Mouse (Mus musculus): Measurements from ENCODE around the gene Hand1. TPM values are rescaled to one million over a fixed set of nuclear protein-coding genes. Genes with fewer than 3 reads are reported as not detected.
"Not testable (repeated sequence)": the region's sequence is repeated elsewhere in the genome, so short reads cannot be mapped to it uniquely, and the experiment has no call there.

Hand1 gene
- polyA plus RNA-seq, 1 experiment from 2014 or later, result 21.3 TPM

DNA sequence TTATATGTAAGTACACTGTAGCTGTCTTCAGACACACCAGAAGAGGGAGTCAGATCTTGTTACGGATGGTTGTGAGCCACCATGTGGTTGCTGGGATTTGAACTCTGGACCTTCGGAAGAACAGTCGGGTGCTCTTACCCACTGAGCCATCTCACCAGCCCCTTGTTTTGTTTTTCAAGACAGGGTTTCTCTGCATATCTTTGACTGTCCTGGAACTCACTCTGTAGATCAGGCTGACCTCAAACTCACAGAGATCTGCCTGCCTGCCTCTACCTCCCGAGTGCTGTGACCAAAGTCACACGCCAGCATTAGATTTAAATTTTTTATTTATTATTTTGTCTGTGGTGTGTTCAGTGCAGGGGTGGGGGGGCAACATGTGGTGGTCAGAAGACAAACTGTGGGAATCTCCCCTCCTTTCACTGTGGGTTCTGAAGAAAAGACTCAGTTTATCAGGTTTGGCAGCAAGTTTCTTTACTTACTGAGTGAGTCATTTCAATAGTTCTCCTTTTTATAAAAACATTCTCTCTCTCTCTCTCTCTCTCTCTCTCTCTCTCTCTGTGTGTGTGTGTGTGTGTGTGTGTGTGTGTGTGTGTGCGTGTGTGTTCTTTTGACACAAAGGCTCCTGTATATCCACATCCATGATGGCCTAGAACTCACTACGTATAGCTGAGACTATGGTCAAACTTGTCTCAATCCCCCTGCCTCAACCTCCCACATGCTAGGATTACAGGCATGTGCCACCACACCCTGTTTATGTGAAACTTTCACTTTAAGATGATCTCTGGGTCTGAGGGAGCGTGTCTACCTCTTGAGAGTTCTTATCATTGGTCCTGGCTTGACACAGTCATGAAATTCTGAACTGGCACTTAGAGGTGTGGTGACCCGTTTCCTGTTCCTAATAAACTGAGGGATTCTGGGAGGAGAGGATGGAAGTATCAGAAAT lies 14.1 kb upstream of the Hand1 start:
- 85% methylated on average over 9 of the region's 9 CpGs for WGBS
- H3K36me3 ChIP-seq (replicated peaks); H3K27ac ChIP-seq (replicated peaks); DNase-seq (ENCODE audit: low spot score); H3K4me1 ChIP-seq; H3K9me3 ChIP-seq; H3K4me3 ChIP-seq: not testable (repeated sequence)
- H3K27me3 ChIP-seq (replicated peaks; ENCODE audit: low read depth, poor library complexity, severe bottlenecking), result peaks cover 62% of the 10 kb centered on the region

DNA sequence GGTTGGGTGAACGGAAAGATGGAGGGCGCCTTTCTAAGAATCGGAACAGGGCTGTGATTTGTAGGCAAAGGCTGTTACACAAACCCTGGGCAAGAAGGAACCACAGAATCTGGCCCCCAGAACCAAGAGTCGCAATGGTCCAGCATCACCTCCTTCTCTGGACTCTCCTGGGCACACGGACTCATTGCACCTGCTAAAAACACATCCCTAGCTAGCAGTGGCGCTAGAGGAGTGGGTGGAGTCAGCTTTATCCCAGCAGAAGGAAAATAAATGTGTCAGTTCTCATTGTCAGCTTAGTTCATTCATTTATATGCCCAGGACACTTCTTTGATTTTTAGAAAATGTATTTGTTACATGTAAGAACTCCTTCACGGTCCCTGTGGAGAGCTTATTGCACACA lies 8.8 kb upstream of the Hand1 start:
- H3K36me3 ChIP-seq (replicated peaks), result no peaks in the 10 kb centered on the region
- 31% methylated on average over 7 of the region's 7 CpGs for WGBS
- peaks cover 9% of the 10 kb centered on the region for H3K4me1 ChIP-seq
- H3K9me3 ChIP-seq, result no peaks in the 10 kb centered on the region
- no peak overlapping the region for H3K27ac ChIP-seq (replicated peaks)
- DNase-seq (ENCODE audit: low spot score), result no peak
- peaks cover 76% of the 10 kb centered on the region for H3K27me3 ChIP-seq (replicated peaks; ENCODE audit: low read depth, poor library complexity, severe bottlenecking)
- H3K4me3 ChIP-seq, result no peak overlapping the region

DNA sequence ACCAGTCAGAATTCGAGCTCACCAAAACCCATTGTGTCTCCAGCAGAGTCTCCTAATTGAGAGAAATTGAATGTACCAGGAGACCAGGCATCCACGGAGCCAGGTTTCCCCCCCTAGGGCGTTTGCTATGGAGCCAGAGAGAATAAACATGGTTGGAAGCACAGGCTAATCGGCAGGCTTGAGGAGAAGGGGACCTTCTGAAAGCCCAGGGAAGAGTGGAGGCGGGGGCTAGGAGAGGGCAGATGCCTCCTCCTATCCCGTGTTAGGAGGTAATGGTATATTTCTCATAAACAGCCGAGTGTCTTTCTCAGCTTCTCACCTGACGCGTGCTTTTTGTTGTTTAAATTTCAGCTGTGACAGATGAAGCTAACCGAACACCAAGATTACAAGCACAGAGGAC lies 8.4 kb upstream of the Hand1 start:
- Histone ChIP-seq H3K36me3 (replicated peaks) (no peaks in the 10 kb centered on the region), H3K27ac (replicated peaks) (no peak overlapping the region), H3K27me3 (replicated peaks; ENCODE audit: low read depth, poor library complexity, severe bottlenecking) (peaks cover 80% of the 10 kb centered on the region), H3K4me1 (peaks cover 9% of the 10 kb centered on the region), H3K4me3 (no peak overlapping the region), H3K9me3 (no peaks in the 10 kb centered on the region)
- WGBS, result 12% methylated on average over 10 of the region's 10 CpGs
- DNase-seq (ENCODE audit: low spot score), result no peak

DNA sequence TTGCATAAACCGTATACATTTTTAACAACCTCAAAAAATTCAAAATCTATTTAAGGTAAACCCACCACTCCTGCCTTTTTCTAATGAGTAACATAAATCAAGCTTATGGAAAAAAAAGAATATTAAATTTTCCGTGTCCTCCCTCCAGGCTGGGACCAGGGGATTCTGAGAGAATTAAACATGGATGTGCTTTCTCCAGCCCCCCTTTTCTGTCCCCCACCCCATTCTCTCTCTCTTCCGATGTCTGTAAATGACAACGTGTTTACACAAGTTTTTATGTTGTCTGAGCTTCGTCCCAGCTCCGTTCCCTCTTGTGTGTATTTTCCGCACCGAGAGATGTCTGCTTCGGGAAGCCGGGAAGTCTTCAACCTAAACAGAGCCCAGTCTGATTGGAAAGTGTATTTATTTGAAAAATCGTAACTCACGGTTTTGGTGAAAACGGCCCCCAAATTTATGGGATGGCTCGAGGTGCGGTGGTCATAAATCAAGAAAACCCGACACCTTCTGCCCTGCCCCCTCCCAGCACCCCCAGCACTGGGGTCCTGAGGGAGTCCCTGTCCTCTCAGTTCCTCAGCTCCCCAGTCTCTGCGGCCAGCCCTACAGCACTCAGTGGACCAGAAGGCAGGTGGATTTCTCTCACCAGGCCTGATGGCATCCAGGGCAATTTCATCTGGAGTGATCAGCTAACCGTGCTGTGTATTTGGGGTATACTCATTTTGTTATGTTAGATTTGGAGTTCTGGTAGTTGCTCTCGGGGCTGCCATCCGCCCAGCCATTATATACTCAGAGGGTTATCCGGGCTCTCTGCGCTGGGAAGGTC lies 5.5 kb upstream of the Hand1 start:
- DNase-seq (ENCODE audit: low spot score), result peak; percentile 46
- no peak overlapping the region for H3K4me3 ChIP-seq
- 2% methylated on average over 22 of the region's 22 CpGs for WGBS

DNA sequence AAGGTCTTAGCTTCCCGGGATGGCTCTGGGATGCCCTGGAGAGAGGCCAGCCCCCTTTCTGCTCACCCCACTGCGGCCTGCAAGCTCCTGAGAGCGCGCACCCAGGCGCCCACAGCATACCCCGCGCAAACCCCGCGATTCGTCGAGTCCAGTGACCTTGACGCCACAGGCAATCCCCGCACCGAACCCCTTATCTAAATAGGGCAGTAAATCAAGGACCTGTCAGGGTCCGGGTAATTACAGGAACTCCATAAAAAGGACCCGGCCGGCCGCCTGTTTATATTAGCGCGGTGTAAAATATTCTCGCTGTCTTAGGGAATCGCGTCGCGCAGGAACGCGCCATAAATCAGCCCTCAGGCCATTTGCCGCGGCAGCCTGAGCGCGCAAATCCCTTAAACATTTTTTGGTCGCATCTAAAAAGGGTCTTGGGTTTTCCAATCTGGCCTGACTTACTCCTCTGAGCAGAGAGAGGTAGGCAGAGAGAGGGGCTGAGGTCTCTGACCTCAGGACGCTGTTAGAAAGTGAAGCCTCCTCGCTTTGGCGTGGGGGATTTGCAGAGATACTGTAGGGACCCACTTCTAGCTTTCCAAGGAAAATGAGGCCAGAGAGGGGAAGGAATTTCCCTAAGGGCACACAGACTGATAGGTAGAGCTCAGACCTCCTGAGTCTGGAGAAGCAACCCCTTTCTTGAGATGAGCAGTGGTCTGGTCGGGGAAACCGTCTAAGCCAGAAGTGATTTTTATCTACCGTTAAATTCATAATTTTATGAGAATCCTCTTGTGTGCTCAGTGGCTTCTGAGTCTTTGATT lies 4.5 kb upstream of the Hand1 start:
- WGBS, result under 1% methylated on average over 38 of the region's 38 CpGs
- Histone ChIP-seq H3K36me3 (replicated peaks) (no peaks in the 10 kb centered on the region), H3K4me3 (peak overlapping the region; percentile 2; the same call in 1 of the 2 replicates), H3K27ac (replicated peaks) (no peak overlapping the region), H3K4me1 (peaks cover 27% of the 10 kb centered on the region), H3K9me3 (no peaks in the 10 kb centered on the region), H3K27me3 (replicated peaks; ENCODE audit: low read depth, poor library complexity, severe bottlenecking) (peaks cover 100% of the 10 kb centered on the region)
- DNase-seq (ENCODE audit: low spot score), result peak; percentile 46

More for the DNA sequence above, 5.5 kb upstream of the Hand1 start:
- no peak overlapping the region for H3K27ac ChIP-seq (replicated peaks)
- peaks cover 17% of the 10 kb centered on the region for H3K4me1 ChIP-seq
- peaks cover 100% of the 10 kb centered on the region for H3K27me3 ChIP-seq (replicated peaks; ENCODE audit: low read depth, poor library complexity, severe bottlenecking)
- H3K36me3 ChIP-seq (replicated peaks), result no peaks in the 10 kb centered on the region
- no peaks in the 10 kb centered on the region for H3K9me3 ChIP-seq

DNA sequence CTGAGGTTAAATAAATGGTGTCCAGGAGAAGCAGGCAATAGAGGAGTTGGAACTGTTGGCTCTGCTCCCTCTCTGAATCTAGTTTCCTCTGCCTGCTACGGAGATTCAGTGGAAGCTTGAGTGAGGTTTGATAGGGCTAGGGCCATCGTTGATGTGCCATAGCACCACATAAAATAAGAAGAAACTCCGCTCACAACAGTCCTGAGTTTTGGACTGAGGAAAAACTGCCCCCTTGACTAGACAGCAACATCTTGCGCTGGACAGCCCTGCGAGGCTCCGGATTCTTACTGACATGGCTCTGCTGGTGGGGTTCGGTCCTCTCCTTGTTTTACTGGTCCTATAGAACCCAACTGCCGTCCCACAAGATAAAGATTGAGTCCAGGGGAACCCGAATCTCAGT lies 3.8 kb upstream of the Hand1 start:
- Histone ChIP-seq H3K4me1 (peaks cover 33% of the 10 kb centered on the region), H3K27ac (replicated peaks) (no peak overlapping the region), H3K27me3 (replicated peaks; ENCODE audit: low read depth, poor library complexity, severe bottlenecking) (peaks cover 100% of the 10 kb centered on the region), H3K4me3 (0 out of 2 replicates have a peak overlapping the region, but pooled peaks have one; percentile 2), H3K36me3 (replicated peaks) (no peaks in the 10 kb centered on the region), H3K9me3 (no peaks in the 10 kb centered on the region)
- DNase-seq (ENCODE audit: low spot score), result no peak
- WGBS, result 4% methylated on average over 9 of the region's 9 CpGs

DNA sequence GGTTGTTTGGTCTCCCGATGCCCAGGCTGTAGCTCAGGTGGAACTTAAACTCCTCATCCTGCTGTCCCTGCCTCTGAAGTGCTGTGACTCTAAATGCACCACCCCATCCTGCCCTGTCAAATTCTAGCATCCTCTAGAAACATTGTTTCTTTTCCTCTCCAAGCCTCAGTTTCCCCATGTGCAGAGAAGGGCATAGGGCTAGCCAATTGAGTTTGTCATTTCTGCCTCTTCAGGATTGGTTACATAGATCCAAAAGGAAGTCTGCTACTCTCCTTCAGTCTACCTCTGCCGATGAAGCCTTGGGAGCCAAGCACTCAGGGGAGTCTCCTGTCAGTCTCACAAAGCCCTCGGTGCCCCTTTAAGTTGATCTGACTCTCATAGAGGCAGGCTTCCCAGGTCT lies 3.3 kb upstream of the Hand1 start:
- Histone ChIP-seq H3K4me1 (peaks cover 37% of the 10 kb centered on the region), H3K27me3 (replicated peaks; ENCODE audit: low read depth, poor library complexity, severe bottlenecking) (peaks cover 100% of the 10 kb centered on the region), H3K27ac (replicated peaks) (no peak overlapping the region), H3K36me3 (replicated peaks) (no peaks in the 10 kb centered on the region), H3K4me3 (no peak overlapping the region), H3K9me3 (no peaks in the 10 kb centered on the region)
- 8% methylated on average over 3 of the region's 3 CpGs for WGBS
- DNase-seq (ENCODE audit: low spot score), result peak; percentile 35

DNA sequence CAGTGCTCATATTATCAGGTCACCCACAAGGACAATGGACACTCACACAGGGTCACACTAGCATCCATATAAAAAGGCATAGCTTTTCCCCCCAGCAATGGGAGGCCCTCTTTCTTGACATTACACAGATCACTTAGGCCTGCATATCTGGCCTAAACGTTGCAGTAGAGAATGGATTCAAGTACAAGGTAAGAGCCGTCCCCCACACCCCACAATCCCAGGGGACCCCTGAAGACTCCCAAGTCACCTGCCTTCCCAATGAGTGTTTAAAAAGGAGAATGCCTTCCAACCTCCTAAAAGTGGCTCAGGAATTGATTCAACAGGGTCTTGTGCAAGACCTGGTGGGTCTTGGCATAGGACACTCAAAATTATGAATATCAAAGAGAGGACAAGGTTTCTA lies 2.7 kb upstream of the Hand1 start:
- H3K27ac ChIP-seq (replicated peaks), result no peak overlapping the region
- 11% methylated on average over 2 of the region's 2 CpGs for WGBS
- peaks cover 37% of the 10 kb centered on the region for H3K4me1 ChIP-seq
- no peaks in the 10 kb centered on the region for H3K9me3 ChIP-seq
- no peak for DNase-seq (ENCODE audit: low spot score)
- peaks cover 100% of the 10 kb centered on the region for H3K27me3 ChIP-seq (replicated peaks; ENCODE audit: low read depth, poor library complexity, severe bottlenecking)
- H3K4me3 ChIP-seq, result no peak overlapping the region
- no peaks in the 10 kb centered on the region for H3K36me3 ChIP-seq (replicated peaks)

DNA sequence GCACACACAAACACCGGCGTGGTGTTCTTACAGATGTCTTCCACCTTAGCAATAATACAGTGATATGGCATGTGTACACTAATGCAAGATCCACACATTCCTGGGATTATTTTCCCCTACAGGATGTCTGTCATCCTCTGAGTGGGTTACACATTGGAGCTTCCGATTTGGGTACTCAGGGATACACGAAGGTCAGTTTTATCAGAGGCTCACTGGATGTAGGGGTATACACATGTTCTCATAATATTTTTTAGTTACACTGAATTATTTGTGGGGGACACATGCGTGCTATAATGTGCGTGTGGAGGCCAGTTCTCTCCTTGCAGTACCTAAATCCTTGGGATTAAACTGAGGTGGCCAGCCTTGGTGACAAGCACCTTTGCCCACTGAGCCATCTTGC lies 1.4 kb upstream of the Hand1 start:
- Histone ChIP-seq H3K27ac (replicated peaks) (no peak overlapping the region), H3K9me3 (no peaks in the 10 kb centered on the region), H3K4me1 (peaks cover 43% of the 10 kb centered on the region), H3K4me3 (peak overlapping the region; percentile 36), H3K36me3 (replicated peaks) (no peaks in the 10 kb centered on the region), H3K27me3 (replicated peaks; ENCODE audit: low read depth, poor library complexity, severe bottlenecking) (peaks cover 100% of the 10 kb centered on the region)
- no peak for DNase-seq (ENCODE audit: low spot score)
- WGBS, result 7% methylated on average over 6 of the region's 6 CpGs

DNA sequence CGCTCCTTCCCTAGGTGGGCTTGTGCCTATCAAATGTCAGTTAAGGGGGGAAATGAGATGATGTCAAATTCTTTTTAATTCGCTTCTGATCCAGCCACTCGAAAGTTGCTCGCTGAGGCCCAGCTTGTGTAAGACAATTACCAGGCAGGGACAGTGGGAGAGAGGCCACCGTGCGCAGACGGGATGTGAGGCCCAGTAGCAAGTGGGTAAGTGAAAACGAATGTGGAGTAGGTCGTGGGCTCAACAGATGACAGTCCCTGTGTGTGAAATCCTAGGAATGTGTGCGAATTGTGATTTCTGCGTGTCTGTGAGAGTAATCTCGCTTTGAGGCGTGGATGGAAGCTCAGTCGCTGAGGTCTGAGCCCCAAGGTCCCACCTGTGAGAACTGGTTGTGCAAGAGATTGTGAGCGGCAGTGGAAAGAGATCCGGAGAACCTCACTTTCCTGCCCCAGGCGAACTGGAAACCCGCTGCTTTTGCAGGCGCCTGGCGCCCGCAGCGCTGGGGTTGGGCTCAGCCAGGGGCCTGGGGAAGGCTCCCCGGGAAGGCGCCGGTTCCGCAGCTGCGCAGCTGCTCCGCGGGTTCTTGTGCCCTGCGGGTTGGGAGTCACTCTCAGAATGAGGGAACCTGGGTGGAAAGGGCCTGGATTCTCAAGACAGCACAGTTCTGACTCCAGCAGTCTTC lies 819 bp upstream of the Hand1 start:
- Histone ChIP-seq H3K9me3 (no peaks in the 10 kb centered on the region), H3K27me3 (replicated peaks; ENCODE audit: low read depth, poor library complexity, severe bottlenecking) (peaks cover 100% of the 10 kb centered on the region), H3K36me3 (replicated peaks) (no peaks in the 10 kb centered on the region), H3K4me1 (peaks cover 45% of the 10 kb centered on the region), H3K27ac (replicated peaks) (no peak overlapping the region; the same call in 1 of the 2 replicates), H3K4me3 (peak overlapping the region; percentile 36)
- DNase-seq (ENCODE audit: low spot score), result peak; percentile 66
- WGBS, result under 1% methylated on average over 30 of the region's 30 CpGs

DNA sequence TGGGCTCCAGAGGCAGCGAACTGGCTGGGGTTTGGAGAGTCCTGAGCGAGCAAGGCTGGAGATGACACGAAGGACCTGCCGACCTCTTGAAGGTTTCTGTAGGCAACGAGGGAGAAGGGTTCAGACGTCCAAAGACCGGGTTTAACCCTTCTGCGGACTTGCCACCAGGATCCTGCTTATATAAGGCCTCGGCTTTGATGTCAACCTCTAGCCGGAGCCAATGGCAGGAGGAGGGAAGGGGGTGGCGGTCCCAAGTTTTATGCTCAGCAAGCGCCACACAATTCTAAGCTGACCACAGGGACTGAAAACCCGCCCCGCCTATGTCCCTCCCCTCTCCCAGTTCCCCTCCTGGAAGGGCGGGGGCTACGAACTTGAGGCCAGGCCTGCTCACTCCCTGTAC lies 757 bp downstream of the Hand1 start:
- H3K4me3 ChIP-seq, result peak overlapping the region; percentile 54
- H3K27me3 ChIP-seq (replicated peaks; ENCODE audit: low read depth, poor library complexity, severe bottlenecking), result peaks cover 100% of the 10 kb centered on the region
- H3K36me3 ChIP-seq (replicated peaks), result no peaks in the 10 kb centered on the region
- peaks cover 53% of the 10 kb centered on the region for H3K4me1 ChIP-seq
- peak; percentile 59 for DNase-seq (ENCODE audit: low spot score)
- H3K9me3 ChIP-seq, result no peaks in the 10 kb centered on the region
- H3K27ac ChIP-seq (replicated peaks), result no peak overlapping the region
- WGBS, result 3% methylated on average over 16 of the region's 16 CpGs
